Mouse (Mus musculus) forebrain, embryonic 15.5 days (tissue): ENCODE results near the gene Sry. TPM values are rescaled to one million over a fixed set of nuclear protein-coding genes. Genes with fewer than 3 reads are reported as not detected.

ENCODE experiments used
- ATAC-seq: fragments of 200-750 bp; cut with Nextera tagmentation; replicated peaks from 2 replicates; pipeline ENCODE4 v1.8.0; 2017; ENCODE audit warnings: mild to moderate bottlenecking, moderate TSS enrichment, moderate library complexity
- H3K27ac ChIP-seq: fragments of 300-500 bp; sonication (generic); replicated peaks from 2 replicates; pipeline ENCODE4 v1.5.1; 2015; ENCODE audit warnings: mild to moderate bottlenecking, inconsistent platforms
- H3K27me3 ChIP-seq: fragments of 300-500 bp; sonication (generic); 2 replicates; pipeline ENCODE4 v1.6.1; 2015; ENCODE audit warnings: inconsistent platforms
- H3K36me3 ChIP-seq: fragments of 300-500 bp; sonication (generic); 2 replicates; pipeline ENCODE4 v1.6.1; 2015; ENCODE audit warnings: mild to moderate bottlenecking, inconsistent platforms
- H3K4me1 ChIP-seq: fragments of 300-500 bp; sonication (generic); 2 replicates; pipeline ENCODE4 v1.6.1; 2015; ENCODE audit warnings: inconsistent platforms
- H3K4me2 ChIP-seq: fragments of 300-500 bp; sonication (generic); replicated peaks from 2 replicates; pipeline ENCODE4 v1.6.1; 2015; ENCODE audit warnings: mild to moderate bottlenecking, inconsistent platforms
- H3K4me3 ChIP-seq: fragments of 300-500 bp; sonication (generic); 2 replicates; pipeline ENCODE4 v1.5.1; 2015; ENCODE audit warnings: mild to moderate bottlenecking, inconsistent platforms
- H3K9ac ChIP-seq: fragments of 300-500 bp; sonication (generic); replicated peaks from 2 replicates; pipeline ENCODE4 v1.6.1; 2015; ENCODE audit warnings: mild to moderate bottlenecking, inconsistent platforms
- H3K9me3 ChIP-seq: fragments of 300-500 bp; sonication (generic); 2 replicates; pipeline ENCODE4 v1.6.1; 2016; ENCODE audit warnings: inconsistent platforms
- WGBS: fragments of 180-500 bp; shearing (Covaris S2); methylation state at CpG from one replicate; pipeline ENCODE4 v1.1.7; 2015; ENCODE audit warnings: mixed read lengths; 5-methylcytosine and 5-hydroxymethylcytosine counted together
- polyA plus RNA-seq: library from polyadenylated mRNA; unstranded; fragments of >200 nt; fragmentation: Nextera tagmentation; extraction: Ambion mirVana; gene quantifications from 2 replicates; pipeline ENCODE4 v1.2.1, GENCODE M21; 2015

The Sry gene
- polyA plus RNA-seq: not detected in 2 replicates

GRCm38 (mm10) chrY:2663558-2663957 lies at the start of gene Sry:
Gene Sry (minus strand): TSS chrY:2663658.
- Histone ChIP-seq H3K9ac (no peak within 1 kb of the TSS), H3K27me3 (no peaks in the 10 kb centered on the region), H3K9me3 (no peaks in the 10 kb centered on the region), H3K4me2 (no peak within 1 kb of the TSS), H3K4me1 (no peaks in the 10 kb centered on the region), H3K27ac (no peak within 1 kb of the TSS), H3K36me3 (no peaks in the 10 kb centered on the region), H3K4me3 (no peak within 1 kb of the TSS)
- WGBS: 28% methylated on average over 2 of the region's 2 CpGs
- ATAC-seq: no peak

Other genes starting within 250 kb of the Sry start
- not detected in 2 replicates for gene H2al2c, start 64.6 kb downstream of the Sry start, polyA plus RNA-seq
- not detected in 2 replicates for gene H2al2b, start 57.0 kb upstream of the Sry start, polyA plus RNA-seq
- gene Gm4064, start 132.5 kb upstream of the Sry start, polyA plus RNA-seq: not detected in 2 replicates
- not detected in 2 replicates for gene Rbmy, start 167.0 kb upstream of the Sry start, polyA plus RNA-seq
- not detected in 2 replicates for gene Gm10256, start 167.0 kb upstream of the Sry start, polyA plus RNA-seq
- gene Gm10352, start 237.3 kb upstream of the Sry start, polyA plus RNA-seq: 0.11 TPM in 1 of 2 replicates, not detected in the other